Mouse (Mus musculus) stomach, postnatal 0 days (tissue): ENCODE measurements at regions not wholly inside any gene's neighbourhood (a gene's known extent, or its start where the extent isn't known, plus 50 kb on each side); places are given as distances from the start of the nearest gene placed in this dataset.

Experiments used
- ATAC-seq: fragments of 200-750 bp; cut with Nextera tagmentation; 2 replicates; pipeline ENCODE4 v1.8.0; 2017; ENCODE audit not compliant: low FRiP score, low TSS enrichment
- DNase-seq: peaks from one replicate; pipeline ENCODE4 v3.0.0-alpha.2; 2016; ENCODE audit warnings: low spot score
- H3K27ac ChIP-seq: fragments of 300-500 bp; sonication (generic); replicated peaks from 2 replicates; pipeline ENCODE4 v1.5.1; 2014; ENCODE audit warnings: mild to moderate bottlenecking, control low read depth
- H3K27me3 ChIP-seq: fragments of 300-500 bp; sonication (generic); 2 replicates; pipeline ENCODE4 v1.6.1; 2014; ENCODE audit warnings: low read length; ENCODE audit not compliant: control insufficient read depth, insufficient read depth
- H3K36me3 ChIP-seq: fragments of 300-500 bp; sonication (generic); 2 replicates; pipeline ENCODE4 v1.6.1; 2014; ENCODE audit warnings: low read length, mixed read lengths; ENCODE audit not compliant: control insufficient read depth, insufficient read depth
- H3K4me1 ChIP-seq: fragments of 300-500 bp; sonication (generic); replicated peaks from 2 replicates; pipeline ENCODE4 v1.6.1; 2014; ENCODE audit warnings: antibody characterized with exemption; ENCODE audit not compliant: control insufficient read depth, insufficient read depth
- H3K4me2 ChIP-seq: fragments of 300-500 bp; sonication (generic); replicated peaks from 2 replicates; pipeline ENCODE4 v1.6.1; 2014; ENCODE audit warnings: low read depth, mild to moderate bottlenecking, control low read depth, moderate library complexity
- H3K4me3 ChIP-seq: fragments of 300-500 bp; sonication (generic); 2 replicates; pipeline ENCODE4 v1.5.1; 2014; ENCODE audit warnings: low read depth, low read length, control low read depth
- H3K9ac ChIP-seq: fragments of 300-500 bp; sonication (generic); 2 replicates; pipeline ENCODE4 v1.6.1; 2014; ENCODE audit warnings: mild to moderate bottlenecking, low read length, control low read depth, mixed read lengths
- H3K9me3 ChIP-seq: fragments of 300-500 bp; sonication (generic); 2 replicates; pipeline ENCODE4 v1.6.1; 2016; ENCODE audit warnings: low read length; ENCODE audit not compliant: control insufficient read depth
- CTCF ChIP-seq: IDR thresholded peaks from 2 replicates; pipeline ENCODE4 v1.5.1; 2016; ENCODE audit warnings: antibody characterized with exemption, low read depth, mild to moderate bottlenecking, moderate library complexity
- EP300 ChIP-seq: optimal IDR thresholded peaks from 2 replicates; pipeline ENCODE3; 2016; ENCODE audit warnings: antibody characterized with exemption
- WGBS: fragments of 180-500 bp; shearing (Covaris S2); extraction: QIAGEN DNeasy Blood & Tissue Kit; methylation state at CpG from one replicate; pipeline ENCODE4 v1.1.7; 2014; 5-methylcytosine and 5-hydroxymethylcytosine counted together

GRCm38 (mm10) chr17:58748264-58748663 is 242.9 kb downstream of the Pdzph1 start:
- H3K4me1 ChIP-seq = no peaks in the 10 kb centered on the region
- H3K4me3 ChIP-seq = no peak overlapping the region
- WGBS = 83% methylated on average over 3 of the region's 3 CpGs
- H3K4me2 ChIP-seq = no peak overlapping the region
- DNase-seq = no peak
- no peak overlapping the region for H3K27ac ChIP-seq
- H3K9me3 ChIP-seq = no peaks in the 10 kb centered on the region
- no peak for ATAC-seq
- no peak overlapping the region for H3K9ac ChIP-seq
- no peaks in the 10 kb centered on the region for H3K36me3 ChIP-seq
- TF ChIP-seq EP300 = no peak
- no peak for TF ChIP-seq CTCF
- no peaks in the 10 kb centered on the region for H3K27me3 ChIP-seq

GRCm38 (mm10) chr17:58710748-58711478 is 280.3 kb downstream of the Pdzph1 start:
- TF ChIP-seq EP300 = no peak
- TF ChIP-seq CTCF = no peak
- H3K27ac ChIP-seq = no peak overlapping the region
- H3K9me3 ChIP-seq = no peaks in the 10 kb centered on the region
- 66% methylated on average over 2 of the region's 2 CpGs for WGBS
- DNase-seq = no peak
- no peak overlapping the region for H3K9ac ChIP-seq
- H3K4me1 ChIP-seq = no peaks in the 10 kb centered on the region
- H3K4me2 ChIP-seq = no peak overlapping the region
- no peaks in the 10 kb centered on the region for H3K36me3 ChIP-seq
- H3K4me3 ChIP-seq = no peak overlapping the region
- no peak for ATAC-seq
- H3K27me3 ChIP-seq = no peaks in the 10 kb centered on the region

- no peaks in the 10 kb centered on the region for H3K27me3 ChIP-seq
- no peak for DNase-seq
- TF ChIP-seq EP300 (no peak), CTCF (no peak)
- no peak overlapping the region for H3K27ac ChIP-seq
- no peaks in the 10 kb centered on the region for H3K36me3 ChIP-seq
- H3K9me3 ChIP-seq = no peaks in the 10 kb centered on the region
- no peak overlapping the region for H3K9ac ChIP-seq
- H3K4me2 ChIP-seq = no peak overlapping the region
- H3K4me3 ChIP-seq = no peak overlapping the region
- ATAC-seq = no peak
- WGBS = 60% methylated on average over 1 of the region's 1 CpGs
- no peaks in the 10 kb centered on the region for H3K4me1 ChIP-seq
These were observed 301.0 kb downstream of the Pdzph1 start for GRCm38 (mm10) chr17:58690211-58690610.

- no peak for DNase-seq
- TF ChIP-seq CTCF (no peak), EP300 (no peak)
These were observed 318.9 kb downstream of the Pdzph1 start for GRCm38 (mm10) chr17:58672291-58672690.

GRCm38 (mm10) chr17:58668036-58668435 is 323.1 kb downstream of the Pdzph1 start:
- Histone ChIP-seq H3K27me3 (no peaks in the 10 kb centered on the region), H3K4me1 (no peaks in the 10 kb centered on the region), H3K9ac (no peak overlapping the region), H3K4me2 (no peak overlapping the region), H3K4me3 (no peak overlapping the region), H3K36me3 (no peaks in the 10 kb centered on the region), H3K27ac (no peak overlapping the region), H3K9me3 (no peaks in the 10 kb centered on the region)
- ATAC-seq (no peak), DNase-seq (no peak)
- 87% methylated on average over 3 of the region's 3 CpGs for WGBS
- TF ChIP-seq CTCF = no peak
- TF ChIP-seq EP300 = no peak

More at GRCm38 (mm10) chr17:58672291-58672690, 318.9 kb downstream of the Pdzph1 start:
- no peak overlapping the region for H3K27ac ChIP-seq
- H3K9ac ChIP-seq = no peak overlapping the region
- ATAC-seq = no peak
- H3K9me3 ChIP-seq = no peaks in the 10 kb centered on the region
- 39% methylated on average over 2 of the region's 2 CpGs for WGBS
- H3K4me1 ChIP-seq = no peaks in the 10 kb centered on the region
- H3K36me3 ChIP-seq = no peaks in the 10 kb centered on the region
- no peak overlapping the region for H3K4me2 ChIP-seq
- H3K27me3 ChIP-seq = no peaks in the 10 kb centered on the region
- H3K4me3 ChIP-seq = no peak overlapping the region

GRCm38 (mm10) chr17:58643793-58644192 is 347.4 kb downstream of the Pdzph1 start:
- DNase-seq (no peak), ATAC-seq (no peak)
- TF ChIP-seq EP300 = no peak
- TF ChIP-seq CTCF = no peak
- no peaks in the 10 kb centered on the region for H3K36me3 ChIP-seq
- no peak overlapping the region for H3K4me2 ChIP-seq
- no peaks in the 10 kb centered on the region for H3K9me3 ChIP-seq
- no peak overlapping the region for H3K4me3 ChIP-seq
- H3K27me3 ChIP-seq = no peaks in the 10 kb centered on the region
- H3K27ac ChIP-seq = no peak overlapping the region
- 25% methylated on average over 1 of the region's 1 CpGs for WGBS
- H3K4me1 ChIP-seq = no peaks in the 10 kb centered on the region
- H3K9ac ChIP-seq = no peak overlapping the region
